Mouse (Mus musculus) G1E-ER4 (cell line): ENCODE data around the gene Ktn1. TPM values are rescaled to one million over a fixed set of nuclear protein-coding genes. Genes with fewer than 3 reads are reported as not detected.

ENCODE experiments used
- GATA1 ChIP-seq: IDR thresholded peaks from one replicate; pipeline ENCODE4 v1.8.0; 2012; ENCODE audit warnings: low read length, inconsistent platforms
- polyA plus RNA-seq: library from polyadenylated mRNA; stranded (reverse); fragments of >175 nt; gene quantifications from 2 replicates; pipeline ENCODE4 v1.2.3, GENCODE M21; 2012

The Ktn1 gene
- polyA plus RNA-seq, 1 experiment = 4.3 TPM

DNA sequence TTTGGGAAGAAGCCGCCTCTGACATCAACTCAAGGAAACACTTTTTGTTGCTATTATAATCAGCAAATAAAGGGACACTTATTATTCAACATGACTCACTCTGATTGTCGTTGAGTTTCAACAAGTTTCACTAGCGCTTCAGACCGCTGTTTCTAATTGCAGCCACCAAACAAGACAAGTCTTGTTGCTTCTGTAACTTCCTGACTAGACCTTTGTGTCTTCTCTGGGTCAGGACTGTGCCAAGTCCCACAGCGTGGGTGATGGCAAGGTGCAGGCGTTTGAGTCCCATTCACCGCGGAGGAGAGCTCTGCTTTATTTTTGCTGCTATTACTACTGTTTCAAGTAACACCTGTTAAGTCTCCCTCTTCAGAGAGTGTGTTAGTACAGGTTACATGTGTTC, 88.2 kb downstream of the Ktn1 start:
- TF ChIP-seq GATA1 = no peak

DNA sequence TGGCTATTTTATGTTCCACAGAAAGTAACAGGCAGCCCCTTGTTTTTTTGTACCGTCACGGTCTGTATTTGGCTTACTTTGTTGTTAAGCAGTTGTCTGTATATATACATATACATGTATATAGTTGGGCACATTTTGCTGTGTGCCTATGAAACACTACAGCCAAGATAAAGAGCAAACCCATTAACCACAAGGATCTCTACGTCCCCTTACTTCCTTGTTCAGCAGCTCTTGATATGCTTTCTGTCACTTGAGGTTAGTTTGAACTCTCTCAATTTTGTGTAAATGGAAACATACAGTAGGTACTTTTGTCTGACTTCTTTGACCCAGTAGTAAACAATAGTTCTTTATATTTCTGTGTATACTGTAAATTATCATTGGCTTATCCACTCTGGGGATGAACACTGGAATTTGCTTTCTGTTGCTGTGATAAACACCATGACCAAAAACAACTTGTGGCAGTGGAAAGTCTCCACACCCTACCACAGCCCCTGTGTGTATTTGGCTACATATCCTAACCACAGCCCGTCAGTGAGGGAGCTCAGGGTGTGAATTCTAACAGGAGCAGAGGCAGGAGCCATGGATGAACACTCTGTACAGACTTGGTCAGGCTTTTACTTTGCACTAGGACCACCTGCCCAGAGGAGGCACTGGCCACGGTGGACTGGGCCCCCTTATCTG, 92.2 kb downstream of the Ktn1 start:
- no peak for TF ChIP-seq GATA1

DNA sequence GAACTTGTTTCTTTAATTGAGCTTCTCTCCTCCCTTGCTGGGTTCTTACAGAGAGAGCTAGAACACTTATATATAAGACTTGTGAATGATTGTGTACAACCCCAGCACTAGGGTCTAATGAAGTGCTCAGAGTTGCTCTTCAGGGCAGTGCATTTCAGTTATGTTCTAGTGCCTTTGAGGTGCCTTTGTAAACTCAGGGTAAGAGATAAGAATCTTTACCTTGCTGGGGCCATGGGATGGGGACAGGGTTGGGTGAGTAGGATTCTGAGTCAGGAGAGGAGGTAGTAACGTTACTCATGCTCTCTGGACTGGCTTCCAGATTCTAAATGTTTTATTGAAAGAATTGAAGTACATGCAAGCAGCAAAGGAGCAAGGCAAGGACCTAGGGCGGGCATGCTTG, 92.8 kb downstream of the Ktn1 start:
- TF ChIP-seq GATA1 = no peak

DNA sequence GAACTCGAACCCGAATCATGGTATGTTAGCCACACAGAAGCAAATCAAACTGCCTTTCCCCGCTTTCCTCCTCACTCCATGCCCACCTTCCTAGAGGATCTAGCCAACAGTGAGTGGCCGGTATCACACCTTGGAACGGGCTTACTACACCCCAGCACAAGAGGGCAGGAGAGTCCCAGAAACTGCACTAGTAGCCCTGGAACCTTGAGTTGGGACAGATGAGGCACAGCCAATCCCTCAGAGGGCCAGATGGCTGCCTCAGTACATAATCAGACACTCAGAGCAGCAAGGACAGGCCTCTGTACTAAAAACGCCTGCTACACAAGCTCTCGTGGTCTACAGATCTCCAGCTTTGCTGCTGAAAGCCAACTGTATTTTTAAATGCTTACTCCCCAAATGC, 94.4 kb downstream of the Ktn1 start:
- TF ChIP-seq GATA1 = no peak

DNA sequence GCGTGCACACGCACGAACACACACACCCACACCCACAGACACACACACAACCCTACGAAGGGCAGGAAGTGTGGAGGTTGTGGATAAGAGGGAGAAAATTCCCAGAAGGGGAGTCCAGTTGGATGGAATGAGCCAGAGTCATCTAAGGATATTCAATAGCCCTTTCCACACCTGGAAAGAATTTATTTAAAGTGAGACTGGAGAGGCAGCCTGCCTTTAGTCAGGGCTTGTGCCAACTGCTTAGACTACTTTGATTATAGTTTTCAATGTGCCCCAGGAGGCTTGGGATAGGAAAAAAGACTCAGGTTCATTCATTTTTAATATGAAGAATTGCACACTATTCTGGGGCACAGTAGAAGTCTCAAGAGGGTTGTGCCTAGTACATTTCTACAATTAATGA, 96.8 kb downstream of the Ktn1 start:
- TF ChIP-seq GATA1 = no peak

DNA sequence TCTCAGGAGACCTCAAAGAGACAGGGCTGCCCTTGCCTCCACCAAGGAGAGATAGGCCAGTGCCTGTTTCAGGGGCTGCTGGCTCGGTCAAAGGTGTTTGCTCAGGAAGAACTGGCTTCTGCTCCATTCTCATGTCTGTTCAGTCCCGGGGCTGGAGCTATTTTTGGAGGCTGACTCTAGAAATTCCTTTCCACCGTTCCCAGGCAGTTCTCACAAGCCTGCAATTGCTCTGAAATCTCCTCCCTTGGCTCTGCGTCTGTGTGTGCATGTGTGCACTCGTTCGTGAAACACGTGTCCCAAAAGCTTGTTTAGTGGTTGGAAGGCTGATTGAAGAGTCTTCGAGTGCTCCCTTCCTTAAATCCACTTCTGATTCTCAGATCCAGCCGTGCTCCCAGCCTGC, 99.3 kb downstream of the Ktn1 start:
- no peak for TF ChIP-seq GATA1

DNA sequence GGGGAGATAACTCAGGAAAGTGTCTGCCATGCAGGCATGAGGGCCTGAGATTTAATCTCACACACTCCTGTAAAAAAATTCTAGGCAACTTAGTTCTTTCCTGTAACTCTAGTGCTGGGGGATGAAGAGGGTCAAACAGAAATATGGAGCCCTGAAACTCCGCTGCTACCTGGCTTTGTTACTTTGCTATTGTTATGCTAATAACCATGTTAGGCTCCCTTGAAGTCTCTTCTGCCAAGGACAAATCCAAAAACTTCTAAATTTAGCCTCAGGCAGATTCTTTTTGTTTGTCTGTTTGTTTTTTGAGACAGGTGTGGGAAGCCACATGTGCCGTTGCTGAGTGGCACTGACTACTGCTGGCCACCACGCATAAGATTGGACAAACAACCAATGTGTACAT, 100.5 kb downstream of the Ktn1 start:
- no peak for TF ChIP-seq GATA1

DNA sequence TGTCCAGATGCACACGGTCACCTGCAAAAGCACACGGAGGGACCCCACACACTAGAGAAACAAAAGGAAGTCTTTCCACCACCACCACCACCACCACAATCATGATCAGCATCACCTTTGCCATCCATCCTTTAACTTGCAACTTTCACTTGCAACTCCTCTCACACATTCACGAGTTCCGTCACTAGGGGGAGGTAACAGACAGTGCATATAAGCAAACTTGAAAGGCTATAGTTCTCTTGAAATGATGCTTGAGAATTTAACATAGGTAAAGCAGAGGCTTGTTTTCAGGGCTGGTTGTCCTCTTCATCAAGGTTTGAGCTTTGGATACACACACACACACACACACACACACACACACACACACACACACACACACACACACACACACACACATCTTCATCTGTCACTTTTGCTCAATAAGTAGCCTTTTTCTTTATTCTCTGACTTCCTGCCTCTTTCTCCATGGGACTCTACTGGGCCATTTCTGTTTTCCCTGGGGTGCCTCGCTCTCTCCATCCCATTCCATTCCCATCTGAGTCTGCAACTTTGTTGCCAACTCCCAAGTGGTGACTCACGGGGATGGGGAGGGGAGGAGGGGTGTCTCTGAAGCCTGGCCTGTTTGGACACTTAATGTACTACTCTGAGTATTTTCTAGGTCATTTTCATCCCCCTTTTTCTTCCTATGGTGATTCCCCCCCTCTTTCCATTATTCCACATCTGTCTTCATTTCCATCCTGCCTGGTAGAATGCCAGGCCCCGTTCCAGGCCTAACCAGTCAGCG, 103.4 kb downstream of the Ktn1 start:
- no peak for TF ChIP-seq GATA1

DNA sequence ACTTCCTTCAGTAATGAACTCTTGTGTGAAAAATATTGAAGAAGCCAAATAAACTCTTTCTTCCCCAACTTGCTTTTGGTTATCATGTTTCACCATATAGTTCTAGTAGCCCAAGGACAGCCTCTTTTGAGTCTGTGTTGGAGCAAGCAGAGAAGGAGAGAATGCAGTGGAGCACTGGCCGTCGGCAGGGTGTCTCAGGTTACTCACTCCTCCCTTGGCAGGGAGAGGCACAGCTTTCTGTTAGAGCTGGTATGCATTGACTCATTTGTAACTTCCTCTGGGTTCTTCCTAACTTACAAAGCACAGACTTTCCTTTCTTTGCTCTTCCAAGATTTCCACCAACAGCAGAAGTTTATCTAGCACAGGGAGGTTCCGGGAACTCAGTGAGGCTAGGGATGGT, 105.3 kb downstream of the Ktn1 start:
- no peak for TF ChIP-seq GATA1

DNA sequence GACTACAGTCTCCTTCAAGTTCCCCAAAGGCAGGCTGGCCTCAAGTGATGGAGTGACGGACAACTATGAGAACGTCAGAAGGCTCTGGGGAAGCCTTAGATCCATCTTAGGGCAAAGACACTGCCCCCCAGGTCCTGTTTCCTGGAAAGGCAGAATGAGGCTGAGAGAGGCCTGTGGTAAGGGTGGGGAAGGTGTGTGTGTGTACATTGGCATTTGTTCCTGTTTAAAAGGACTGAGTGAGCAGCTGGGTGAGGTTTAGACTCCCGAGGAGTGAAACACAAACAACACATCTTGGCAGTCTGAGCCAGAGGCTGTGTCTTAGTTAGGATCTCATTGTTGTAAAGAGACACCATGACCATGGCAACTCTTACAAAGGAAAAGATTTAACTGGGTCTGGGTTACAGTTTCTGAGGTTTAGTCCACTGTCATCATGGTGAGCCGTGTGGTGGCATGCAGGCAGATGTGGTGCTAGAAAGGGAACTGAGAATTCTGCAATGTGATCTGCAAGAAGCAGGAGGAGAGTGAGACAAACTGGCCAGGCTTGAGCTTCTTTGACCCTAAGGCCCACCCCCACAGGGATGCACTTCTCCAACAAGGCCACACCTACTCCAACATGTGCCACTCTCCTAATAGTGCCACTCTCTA, 106.1 kb downstream of the Ktn1 start:
- no peak for TF ChIP-seq GATA1

DNA sequence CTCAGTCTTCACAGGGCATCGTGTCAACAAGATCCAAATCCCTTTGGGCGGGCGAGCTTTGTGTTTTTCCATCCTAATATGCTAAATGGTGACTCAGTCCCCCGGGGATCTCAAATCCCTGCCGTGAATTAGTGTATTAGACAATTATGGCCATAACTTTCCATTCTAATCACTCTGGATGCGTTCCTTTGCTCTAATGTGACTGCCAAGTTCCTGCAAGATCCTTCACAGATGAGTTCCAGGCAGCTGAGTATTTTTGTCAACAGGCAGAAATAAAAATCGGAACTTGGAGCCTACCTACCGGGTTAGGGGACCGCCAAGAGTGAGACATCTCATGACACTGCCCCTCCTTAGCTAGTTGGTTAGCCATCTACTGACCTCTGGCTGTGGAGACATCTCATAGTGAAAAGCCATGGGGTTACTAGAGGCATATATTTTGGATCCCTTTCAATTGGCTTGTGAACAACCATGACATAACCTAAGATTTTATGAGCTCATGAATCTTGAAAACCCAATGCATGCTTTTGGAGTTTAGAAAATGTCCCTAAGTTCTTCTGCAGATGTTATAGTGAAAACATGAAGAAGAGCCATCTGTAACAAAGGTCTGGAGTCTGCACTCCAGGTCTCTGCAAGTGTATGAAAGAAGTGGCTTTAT, 108.3 kb downstream of the Ktn1 start:
- no peak for TF ChIP-seq GATA1

DNA sequence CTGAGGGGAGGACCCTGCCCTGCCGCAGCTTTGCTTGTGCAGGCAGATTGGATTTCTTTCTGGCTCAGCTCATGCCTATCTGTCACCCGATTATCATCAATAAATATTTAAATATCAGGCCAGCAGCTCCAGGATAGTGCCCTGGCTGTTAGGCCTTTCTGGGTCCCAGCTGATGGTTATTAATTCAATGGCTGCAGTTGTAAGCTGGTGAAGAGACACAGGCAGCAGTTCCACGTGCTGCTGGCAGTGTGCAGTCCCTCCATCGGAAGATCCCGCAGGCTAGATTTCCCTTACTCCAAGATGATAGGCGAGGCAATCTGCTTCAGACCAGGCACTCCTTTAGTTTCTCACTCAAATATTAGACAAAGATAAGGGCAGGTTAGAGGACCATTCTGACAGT, 116.9 kb downstream of the Ktn1 start:
- TF ChIP-seq GATA1 = no peak

DNA sequence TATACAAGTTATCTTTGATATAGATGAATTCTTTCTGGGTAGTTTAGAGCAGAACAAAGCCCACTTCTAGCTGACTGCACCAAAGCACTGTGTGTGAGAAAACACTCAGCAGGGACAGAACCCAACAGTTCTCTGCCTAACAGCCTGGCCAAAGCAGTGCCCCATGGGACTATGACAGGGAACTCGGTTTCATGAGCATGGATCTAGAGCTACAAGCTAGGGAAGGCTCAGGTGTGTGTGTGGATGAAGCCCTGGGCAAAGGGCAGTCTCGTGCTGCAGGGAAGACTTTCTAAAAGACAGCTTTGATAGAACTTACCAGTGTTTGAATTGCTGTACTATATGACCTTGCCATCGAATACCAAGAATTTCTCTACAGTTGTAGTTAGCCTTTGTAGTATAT, 117.5 kb downstream of the Ktn1 start:
- no peak for TF ChIP-seq GATA1

DNA sequence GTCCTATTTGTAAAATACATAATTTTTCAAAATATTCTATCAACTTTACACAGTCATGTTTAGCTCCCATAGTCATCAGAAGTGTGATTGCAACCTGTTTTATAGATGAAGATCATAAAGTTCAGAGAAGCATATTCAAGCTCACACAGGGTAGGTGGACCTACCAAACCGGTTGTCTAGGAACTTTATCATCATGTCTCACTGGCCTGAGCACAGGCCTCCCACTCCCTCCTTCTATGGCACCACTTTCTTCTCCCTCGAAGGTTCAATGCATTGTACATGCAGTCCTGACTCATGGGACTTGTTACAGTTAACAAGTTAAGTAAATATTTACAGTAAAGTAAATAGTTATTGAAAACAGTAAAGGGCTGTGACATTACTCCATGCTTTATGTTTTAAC, 118.1 kb downstream of the Ktn1 start:
- TF ChIP-seq GATA1 = no peak

DNA sequence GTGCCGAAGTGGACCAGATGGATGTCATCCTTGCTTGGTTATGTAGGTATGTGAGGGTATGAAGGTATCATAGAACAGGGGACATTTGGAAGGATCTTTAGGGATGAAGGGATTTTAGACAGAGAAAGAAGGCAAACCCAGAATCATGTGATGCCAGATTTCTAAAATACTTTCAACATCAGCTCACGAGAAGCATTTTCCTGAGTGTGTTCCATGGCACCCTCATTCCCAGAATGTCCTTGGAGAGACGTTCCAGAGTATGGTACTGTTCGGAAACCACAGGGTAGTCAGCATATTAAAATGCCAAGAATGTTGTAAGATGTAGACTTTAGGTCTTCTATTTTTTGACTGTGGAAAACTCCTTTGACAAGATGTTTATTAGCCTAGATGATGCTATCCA, 123.2 kb downstream of the Ktn1 start:
- TF ChIP-seq GATA1 = no peak

DNA sequence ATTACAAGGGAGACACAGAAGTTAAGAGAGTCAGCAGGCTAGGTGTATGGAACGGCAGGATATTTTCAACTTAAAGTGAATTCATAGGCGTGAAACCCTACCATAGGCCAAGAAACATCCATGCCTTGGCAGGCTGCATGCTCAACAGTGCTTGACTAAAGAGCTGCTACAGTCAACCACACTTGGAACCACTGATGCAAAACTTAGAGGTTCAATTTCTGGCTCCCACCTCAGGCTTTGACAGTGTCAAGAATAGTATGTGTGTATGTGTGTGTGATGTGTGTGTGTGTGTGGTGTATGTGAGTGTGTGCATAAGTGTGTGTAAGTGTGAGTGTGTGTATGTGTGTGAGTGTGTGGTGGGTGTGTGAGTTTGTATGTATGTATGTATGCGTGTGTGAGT, 127.3 kb downstream of the Ktn1 start:
- no peak for TF ChIP-seq GATA1
